Mouse (Mus musculus): ENCODE results near the gene Zfp420. TPM values are rescaled to one million over a fixed set of nuclear protein-coding genes. Genes with fewer than 3 reads are reported as not detected.
A peak's percentile ranks its signal among the peaks of the same experiment; 100 is the strongest.

The Zfp420 gene
- polyA plus RNA-seq, 1 experiment from 2014 or later = 6.5 TPM

DNA sequence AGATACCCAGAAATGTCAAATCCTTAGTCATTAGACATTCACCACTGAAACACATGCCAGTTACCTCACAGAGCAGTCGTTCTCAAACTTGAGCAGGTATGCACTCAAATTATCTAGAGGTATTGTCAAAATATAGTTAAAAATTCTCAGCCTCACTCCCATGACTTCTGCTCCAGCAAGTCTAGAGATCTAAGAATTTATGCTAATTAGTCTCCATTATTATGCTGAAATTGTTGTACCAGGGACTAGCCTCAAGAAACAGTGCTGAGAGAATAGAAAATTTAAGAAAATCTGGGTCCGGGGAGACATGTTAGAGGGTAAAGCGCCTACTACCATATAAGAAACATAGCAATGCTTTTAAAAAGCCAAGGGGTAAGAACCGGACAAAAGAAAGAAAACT lies 44.3 kb downstream of the Zfp420 start:
- no peak for ATAC-seq (ENCODE audit: insufficient number of reproducible peaks, low FRiP score, low TSS enrichment, low read depth)
- H3K36me3 ChIP-seq = peaks cover 30% of the 10 kb centered on the region
- no peaks in the 10 kb centered on the region for H3K27me3 ChIP-seq
- WGBS = 93% methylated on average over 4 of the region's 4 CpGs
- no peaks in the 10 kb centered on the region for H3K9me3 ChIP-seq (replicated peaks)
- H3K9ac ChIP-seq = no peak overlapping the region
- H3K27ac ChIP-seq (replicated peaks) = no peak overlapping the region
- H3K4me2 ChIP-seq (replicated peaks) = no peak overlapping the region
- H3K4me1 ChIP-seq = peaks cover 11% of the 10 kb centered on the region
- no peak overlapping the region for H3K4me3 ChIP-seq (replicated peaks)

DNA sequence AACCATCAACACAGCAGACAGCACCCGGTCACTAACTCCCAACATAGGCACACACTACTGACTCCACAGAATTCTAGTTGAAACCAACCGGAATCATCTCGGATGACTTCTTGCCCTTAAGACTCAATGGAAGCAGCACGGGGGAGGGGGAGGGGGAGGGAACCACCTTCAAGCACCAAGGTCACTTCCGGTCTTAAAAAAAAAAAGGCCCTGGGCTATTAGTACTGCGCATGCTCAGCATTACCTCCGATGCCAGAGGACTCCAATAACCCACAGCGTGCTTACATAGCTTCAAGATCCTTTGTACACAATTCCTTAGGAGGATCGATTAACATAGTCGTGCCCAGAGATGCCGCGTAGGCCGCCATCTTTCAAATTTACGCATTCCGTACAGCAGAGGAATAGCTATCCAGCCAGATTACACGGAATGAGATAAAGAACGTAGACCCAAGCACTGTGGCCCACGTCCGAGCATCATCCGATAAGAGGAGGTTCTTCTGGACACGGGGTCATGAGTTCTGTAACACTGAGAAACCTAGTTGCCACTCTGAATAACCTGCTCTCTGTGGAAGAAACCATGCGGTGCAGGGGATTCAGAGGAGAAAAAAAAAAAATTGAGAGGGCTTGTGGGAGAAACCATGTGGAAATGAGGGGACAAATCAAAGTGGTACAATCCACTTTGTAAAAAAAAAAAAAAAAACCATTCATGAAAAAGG lies 46.3 kb downstream of the Zfp420 start, which contains the start of gene Zfp27:
Gene Zfp27, minus strand, starts transcription at position 607 of the 716 bp plus-strand sequence.
- Histone ChIP-seq H3K27ac (replicated peaks) (peak within 1 kb of the TSS; percentile 98), H3K27me3 (no peaks in the 10 kb centered on the region), H3K36me3 (peaks cover 18% of the 10 kb centered on the region), H3K9ac (peak within 1 kb of the TSS; percentile 55), H3K4me3 (replicated peaks) (peak within 1 kb of the TSS; percentile 60), H3K9me3 (replicated peaks) (no peaks in the 10 kb centered on the region), H3K4me1 (peaks cover 24% of the 10 kb centered on the region), H3K4me2 (replicated peaks) (peak within 1 kb of the TSS; percentile 72)
- ATAC-seq (ENCODE audit: insufficient number of reproducible peaks, low FRiP score, low TSS enrichment, low read depth) = peak; percentile 87
- 1% methylated on average over 22 of the region's 22 CpGs for WGBS

DNA sequence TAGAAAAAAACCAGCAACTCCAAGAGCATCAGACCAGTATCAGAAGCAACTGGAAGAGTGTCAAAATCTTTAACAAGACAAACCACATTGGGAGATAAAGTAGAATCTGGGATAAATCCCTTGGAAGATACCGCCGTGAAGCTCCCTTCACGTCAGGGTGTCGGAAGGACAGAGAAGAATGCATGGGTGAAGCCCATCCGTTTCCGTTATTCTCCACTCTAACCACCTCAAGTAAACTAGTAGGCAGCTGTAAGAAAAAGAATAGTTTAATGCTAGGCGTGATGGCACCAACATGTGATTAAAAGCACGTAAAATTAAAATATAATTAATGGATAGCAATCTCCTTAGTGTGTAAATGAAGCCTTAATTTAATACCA lies 46.9 kb downstream of the Zfp420 start:
- Histone ChIP-seq H3K36me3 (peaks cover 19% of the 10 kb centered on the region), H3K4me3 (replicated peaks) (peak overlapping the region; percentile 60), H3K4me1 (peaks cover 24% of the 10 kb centered on the region), H3K27me3 (no peaks in the 10 kb centered on the region), H3K4me2 (replicated peaks) (peak overlapping the region; percentile 72), H3K9ac (no peak overlapping the region), H3K9me3 (replicated peaks) (no peaks in the 10 kb centered on the region), H3K27ac (replicated peaks) (peak overlapping the region; percentile 98)
- 21% methylated on average over 8 of the region's 8 CpGs for WGBS
- ATAC-seq (ENCODE audit: insufficient number of reproducible peaks, low FRiP score, low TSS enrichment, low read depth) = no peak

GRCm38 (mm10) chr7:29907206-29907605 lies 47.4 kb downstream of the Zfp420 start:
- Histone ChIP-seq H3K27ac (replicated peaks) (peak overlapping the region; percentile 98), H3K4me1 (peaks cover 24% of the 10 kb centered on the region), H3K9me3 (replicated peaks) (no peaks in the 10 kb centered on the region), H3K27me3 (no peaks in the 10 kb centered on the region), H3K9ac (no peak overlapping the region), H3K36me3 (peaks cover 23% of the 10 kb centered on the region), H3K4me2 (replicated peaks) (peak overlapping the region; percentile 72; the same call in 1 of the 2 replicates), H3K4me3 (replicated peaks) (no peak overlapping the region)
- ATAC-seq (ENCODE audit: insufficient number of reproducible peaks, low FRiP score, low TSS enrichment, low read depth) = no peak
- 87% methylated on average over 5 of the region's 5 CpGs for WGBS

DNA sequence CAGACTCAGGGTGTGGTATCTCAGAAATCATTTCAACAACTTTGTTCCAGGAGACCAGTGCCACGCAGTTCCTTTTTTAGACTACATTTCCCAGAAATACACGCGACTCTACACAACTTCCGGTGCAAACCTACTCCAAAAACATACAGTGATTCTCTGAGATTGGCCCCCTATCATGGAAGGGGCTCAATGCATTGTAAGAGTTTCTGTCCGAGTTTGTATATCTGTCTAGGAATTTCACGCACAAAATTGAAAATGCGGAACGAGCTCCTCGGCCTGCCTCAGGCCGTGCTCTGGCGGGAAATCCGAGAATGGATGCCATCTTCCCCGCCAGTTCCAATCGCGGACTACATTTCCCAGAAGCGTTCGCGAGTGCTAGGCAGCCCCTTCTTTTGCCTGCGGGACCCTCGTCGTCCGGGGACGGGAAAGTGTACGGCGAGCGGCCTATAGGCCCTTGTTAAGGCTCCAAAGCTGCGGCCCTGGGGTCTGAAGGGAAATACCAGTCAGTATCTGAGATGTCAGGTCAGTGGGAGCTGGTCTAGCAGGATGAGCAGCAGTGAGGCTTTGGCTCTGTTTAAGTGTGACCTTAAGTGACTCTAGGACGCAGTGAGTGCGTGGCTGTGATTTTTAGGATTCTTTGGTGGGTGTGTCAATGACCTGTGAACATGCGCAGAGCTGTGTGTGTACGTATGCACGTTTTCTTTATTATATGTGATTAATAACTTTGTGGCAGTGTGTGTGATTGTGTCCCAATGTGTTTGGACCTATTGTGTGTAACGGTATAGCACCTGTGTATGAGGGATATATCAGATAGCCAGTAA lies 48.6 kb downstream of the Zfp420 start, which contains the start of gene Zfp383:
Gene Zfp383, plus strand, starts transcription at position 94 of the 821 bp plus-strand sequence.
- Histone ChIP-seq H3K4me3 (replicated peaks) (peak within 1 kb of the TSS; percentile 70), H3K9me3 (replicated peaks) (no peaks in the 10 kb centered on the region), H3K27me3 (no peaks in the 10 kb centered on the region), H3K27ac (replicated peaks) (peak within 1 kb of the TSS; percentile 98), H3K4me1 (peaks cover 24% of the 10 kb centered on the region), H3K4me2 (replicated peaks) (peak within 1 kb of the TSS; percentile 72), H3K9ac (peak within 1 kb of the TSS; percentile 73), H3K36me3 (peaks cover 28% of the 10 kb centered on the region)
- peak; percentile 87 for ATAC-seq (ENCODE audit: insufficient number of reproducible peaks, low FRiP score, low TSS enrichment, low read depth)
- WGBS = under 1% methylated on average over 33 of the region's 33 CpGs

- H3K4me1 ChIP-seq = peaks cover 24% of the 10 kb centered on the region
- WGBS = 50% methylated on average over 2 of the region's 2 CpGs
- H3K36me3 ChIP-seq = peaks cover 46% of the 10 kb centered on the region
- no peak for ATAC-seq (ENCODE audit: insufficient number of reproducible peaks, low FRiP score, low TSS enrichment, low read depth)
- peaks cover 4% of the 10 kb centered on the region; the same call in 1 of the 2 replicates for H3K9me3 ChIP-seq (replicated peaks)
- no peaks in the 10 kb centered on the region for H3K27me3 ChIP-seq
- H3K27ac ChIP-seq (replicated peaks) = no peak overlapping the region
- peak overlapping the region; percentile 59 for H3K4me2 ChIP-seq (replicated peaks)
- H3K4me3 ChIP-seq (replicated peaks) = peak overlapping the region; percentile 70
- no peak overlapping the region for H3K9ac ChIP-seq
Measured at GRCm38 (mm10) chr7:29910252-29910651, 50.5 kb downstream of the Zfp420 start.

DNA sequence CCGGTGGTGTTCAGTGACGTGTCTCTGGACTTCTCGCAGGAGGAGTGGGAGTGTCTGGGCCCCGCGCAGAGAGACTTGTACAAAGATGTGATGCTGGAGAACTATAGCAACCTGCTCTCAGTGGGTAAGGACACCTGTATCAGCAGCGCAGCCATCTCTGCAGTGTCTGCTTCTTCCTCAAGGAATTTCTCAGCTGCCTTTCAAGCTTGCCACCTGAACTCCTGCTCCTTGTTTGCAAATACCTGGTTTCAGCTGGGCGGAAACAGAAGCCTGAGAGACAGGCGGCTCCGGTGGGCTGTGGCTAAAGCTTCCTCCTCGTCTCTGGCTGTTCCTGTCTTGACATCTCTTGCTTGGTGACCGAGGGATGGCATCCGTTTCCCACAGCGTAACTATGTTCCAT lies 52.4 kb downstream of the Zfp420 start:
- 91% methylated on average over 13 of the region's 13 CpGs for WGBS
- Histone ChIP-seq H3K4me2 (replicated peaks) (no peak overlapping the region), H3K4me3 (replicated peaks) (no peak overlapping the region), H3K27me3 (no peaks in the 10 kb centered on the region), H3K4me1 (peaks cover 18% of the 10 kb centered on the region), H3K9ac (no peak overlapping the region), H3K9me3 (replicated peaks) (peaks cover 5% of the 10 kb centered on the region; the same call in 1 of the 2 replicates), H3K36me3 (peaks cover 60% of the 10 kb centered on the region), H3K27ac (replicated peaks) (no peak overlapping the region)
- no peak for ATAC-seq (ENCODE audit: insufficient number of reproducible peaks, low FRiP score, low TSS enrichment, low read depth)

GRCm38 (mm10) chr7:29917371-29918061 lies 57.7 kb downstream of the Zfp420 start:
- H3K4me3 ChIP-seq (replicated peaks) = no peak overlapping the region
- H3K27ac ChIP-seq (replicated peaks) = no peak overlapping the region; the same call in 1 of the 2 replicates
- H3K4me2 ChIP-seq (replicated peaks) = no peak overlapping the region
- no peaks in the 10 kb centered on the region for H3K4me1 ChIP-seq
- 64% methylated on average over 6 of the region's 6 CpGs for WGBS
- peaks cover 5% of the 10 kb centered on the region; the same call in 1 of the 2 replicates for H3K9me3 ChIP-seq (replicated peaks)
- no peak overlapping the region for H3K9ac ChIP-seq
- H3K36me3 ChIP-seq = peaks cover 40% of the 10 kb centered on the region
- no peak for ATAC-seq (ENCODE audit: insufficient number of reproducible peaks, low FRiP score, low TSS enrichment, low read depth)
- no peaks in the 10 kb centered on the region for H3K27me3 ChIP-seq

- WGBS = 88% methylated on average over 4 of the region's 4 CpGs
Measured at GRCm38 (mm10) chr7:29918062-29918453, 58.3 kb downstream of the Zfp420 start.

DNA sequence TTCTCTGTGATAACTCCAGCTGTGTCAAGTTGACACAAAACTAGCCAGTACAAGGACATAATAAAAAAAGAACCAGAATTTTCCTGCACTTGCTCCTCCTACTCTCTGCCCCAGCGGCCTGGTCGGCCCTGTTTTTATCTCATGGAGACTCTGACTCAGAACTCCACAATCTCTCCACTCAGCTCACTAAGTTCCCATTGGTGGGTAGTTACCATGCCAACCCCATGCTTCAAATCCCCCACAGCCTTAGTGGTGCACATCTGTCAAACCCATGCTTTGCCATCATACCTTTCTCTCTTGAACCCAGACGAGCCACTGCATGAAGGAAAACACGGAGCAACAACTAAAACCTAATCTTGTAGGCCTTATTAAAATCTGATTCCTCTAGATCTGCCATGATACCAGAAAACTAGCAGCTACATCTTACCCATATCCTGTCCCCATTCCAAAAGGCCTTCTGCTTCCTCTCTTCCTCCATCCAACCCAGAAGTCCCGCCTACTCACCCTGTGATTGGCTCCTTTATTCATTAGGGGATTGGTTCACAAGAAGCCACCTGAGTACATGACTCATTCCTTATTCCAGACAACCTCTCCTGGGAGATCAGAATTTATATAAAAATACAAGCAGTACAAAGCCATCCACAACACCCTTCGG lies 61.8 kb downstream of the Zfp420 start:
- H3K27ac ChIP-seq (replicated peaks) = no peak overlapping the region
- H3K9me3 ChIP-seq (replicated peaks) = no peaks in the 10 kb centered on the region
- H3K9ac ChIP-seq = no peak overlapping the region
- H3K27me3 ChIP-seq = no peaks in the 10 kb centered on the region
- H3K36me3 ChIP-seq = 0 out of 2 replicates have a peak, but pooled peaks cover 6% of the 10 kb centered on the region
- no peak for ATAC-seq (ENCODE audit: insufficient number of reproducible peaks, low FRiP score, low TSS enrichment, low read depth)
- no peak overlapping the region for H3K4me2 ChIP-seq (replicated peaks)
- WGBS = 83% methylated on average over 6 of the region's 6 CpGs
- H3K4me1 ChIP-seq = no peaks in the 10 kb centered on the region
- no peak overlapping the region for H3K4me3 ChIP-seq (replicated peaks)

More at GRCm38 (mm10) chr7:29918062-29918453, 58.3 kb downstream of the Zfp420 start:
- Histone ChIP-seq H3K27me3 (no peaks in the 10 kb centered on the region), H3K4me3 (replicated peaks) (no peak overlapping the region), H3K9ac (no peak overlapping the region), H3K4me2 (replicated peaks) (no peak overlapping the region), H3K4me1 (no peaks in the 10 kb centered on the region), H3K27ac (replicated peaks) (no peak overlapping the region; the same call in 1 of the 2 replicates), H3K36me3 (peaks cover 37% of the 10 kb centered on the region), H3K9me3 (replicated peaks) (peaks cover 5% of the 10 kb centered on the region; the same call in 1 of the 2 replicates)
- no peak for ATAC-seq (ENCODE audit: insufficient number of reproducible peaks, low FRiP score, low TSS enrichment, low read depth)

Measured in embryonic facial prominence, embryonic 15.5 days (tissue).